Mouse (Mus musculus): ENCODE data around the gene Ch25h.

- TF ChIP-seq HCFC1 (IDR thresholded peaks at IDR 0.05; ENCODE audit: borderline replicate concordance, insufficient read depth, low read length) = no peak
- no peak for TF ChIP-seq ZC3H11A (IDR thresholded peaks at IDR 0.05; ENCODE audit: borderline replicate concordance, low read depth, low read length)
- no peak for TF ChIP-seq ZNF384 (IDR thresholded peaks at IDR 0.05; ENCODE audit: low read depth, low read length)
Measured at GRCm38 (mm10) chr19:34468794-34469193, 6.2 kb downstream of the Ch25h start.
